Mouse (Mus musculus): Measurements from ENCODE around the gene Gm43064. TPM values are rescaled to one million over a fixed set of nuclear protein-coding genes. Genes with fewer than 3 reads are reported as not detected.
"Not testable (repeated sequence)": the region's sequence is repeated elsewhere in the genome, so short reads cannot be mapped to it uniquely, and the experiment has no call there.

The Gm43064 gene
- 0.21 TPM in 1 of 2 replicates, not detected in the other for total RNA-seq (2021)
- long read RNA-seq, result 0 reads

DNA sequence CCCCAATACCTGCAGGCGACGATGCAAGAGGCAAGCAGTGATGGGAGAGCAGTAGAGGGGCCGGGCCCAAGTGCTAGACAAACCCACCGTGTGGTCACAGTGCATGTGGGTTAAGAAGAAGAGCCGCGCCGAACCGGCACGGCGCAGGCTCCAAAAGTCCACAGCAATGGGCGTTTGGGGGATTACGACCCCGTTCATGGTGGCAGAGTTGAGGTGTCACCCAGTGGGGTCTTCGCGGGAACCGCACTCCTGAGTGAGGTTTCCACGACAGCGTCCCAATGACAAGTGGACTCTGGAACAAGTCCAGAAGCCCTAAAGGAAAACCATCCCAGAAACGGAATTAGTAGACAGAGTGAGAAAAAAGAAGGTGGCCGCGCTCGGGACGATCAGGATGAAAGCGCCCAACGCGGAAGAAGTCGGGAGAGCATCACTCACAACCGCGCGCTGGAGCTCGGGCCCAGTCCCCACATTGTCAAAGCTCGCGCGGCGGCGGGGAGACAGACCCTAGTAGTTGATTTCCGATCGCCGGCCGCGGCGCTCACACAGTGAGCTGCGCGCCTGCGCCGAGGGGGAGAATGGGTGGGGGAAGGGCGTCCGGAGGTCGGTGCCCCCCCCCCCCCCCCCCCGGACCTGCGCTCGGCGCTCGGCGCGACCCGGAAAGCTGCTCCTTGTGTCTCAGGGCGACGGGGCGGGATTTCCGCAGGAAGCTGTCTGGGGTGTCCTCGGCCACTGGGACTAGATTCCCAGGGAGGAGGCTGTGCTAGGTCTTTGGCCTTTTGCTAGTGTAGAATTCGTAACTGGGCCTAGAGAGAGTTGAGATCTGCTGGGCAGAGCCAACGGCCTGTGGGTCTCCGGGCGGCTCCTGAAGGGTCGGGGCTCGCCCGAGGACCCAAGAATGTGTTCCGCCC lies at the start of gene Gm43064, which contains the start of the genes Dclre1b and Ap4b1:
Gene Gm43064 (plus strand): TSS at position 683 of the 908 bp plus-strand sequence.
Gene Dclre1b (minus strand): TSS at position 554 of the 908 bp plus-strand sequence.
Gene Ap4b1 (plus strand): TSS at position 630 of the 908 bp plus-strand sequence.
- DNase-seq, result peak; percentile 92

DNA sequence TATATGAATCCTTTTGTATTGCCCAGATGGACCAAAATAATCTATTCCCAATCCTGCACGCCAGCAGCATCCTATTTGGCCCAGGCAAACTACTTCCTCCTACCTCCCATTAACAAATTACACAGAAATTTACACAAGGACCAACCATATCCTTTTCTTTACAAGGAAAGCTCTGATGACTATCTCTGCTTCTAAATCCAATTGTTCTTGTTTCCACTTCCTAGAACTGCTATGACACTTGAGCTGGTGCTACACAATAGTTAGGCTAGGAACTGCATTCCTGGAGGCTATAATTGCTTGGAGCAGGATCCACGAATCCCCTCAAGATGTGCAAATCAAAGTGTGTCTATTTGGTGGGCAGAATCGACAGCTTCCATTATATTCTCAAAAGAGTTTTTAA lies 42.6 kb upstream of the Gm43064 start:
- DNase-seq, result no peak

DNA sequence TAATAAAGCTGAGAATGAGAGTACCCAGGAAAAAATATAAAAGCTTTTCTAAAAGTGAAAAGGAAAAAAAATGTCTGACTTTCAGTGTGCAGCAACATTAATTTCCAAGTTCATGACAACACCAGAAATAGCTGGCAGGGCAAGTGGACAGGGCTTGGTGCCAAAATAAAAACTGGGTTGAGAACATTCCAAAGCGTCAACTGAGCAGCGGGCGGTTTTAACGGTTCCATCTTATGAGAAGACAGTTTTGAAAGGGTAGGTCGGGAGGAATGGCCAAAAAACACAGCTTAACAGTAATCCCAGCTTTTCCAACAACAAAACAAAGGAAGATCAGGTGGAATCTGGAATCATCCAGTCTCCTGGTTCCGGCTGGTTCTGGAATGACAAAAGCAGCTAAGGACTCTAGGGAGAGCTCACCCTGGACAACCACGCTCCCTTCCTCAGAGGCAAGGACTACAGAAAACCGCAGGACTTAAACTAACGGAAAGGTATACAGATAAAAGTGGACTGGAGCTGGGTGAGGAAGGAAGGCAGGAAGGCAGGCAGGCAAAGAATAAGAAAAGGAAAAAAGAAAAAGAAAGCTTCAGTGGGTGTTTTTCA lies 37.7 kb upstream of the Gm43064 start:
- peak; percentile 76 for DNase-seq

DNA sequence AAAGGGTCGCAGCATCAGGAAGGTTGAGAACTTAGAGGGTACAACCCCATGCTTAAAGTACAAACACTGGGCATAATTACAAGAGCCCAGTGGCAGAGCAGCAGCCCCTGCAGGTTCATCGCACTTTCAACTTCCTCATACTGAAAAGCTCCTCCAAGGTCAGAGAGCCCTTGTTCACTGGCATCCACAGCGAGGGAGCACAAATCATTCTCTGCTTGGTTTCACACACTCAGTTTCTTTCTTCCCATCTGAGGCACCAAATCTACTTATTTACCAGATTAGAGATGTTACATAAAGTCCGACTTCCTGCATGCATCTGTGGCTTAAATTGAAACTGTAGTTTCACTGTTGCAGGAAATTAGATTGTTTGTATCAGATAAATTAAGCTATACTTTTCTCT lies 36.5 kb upstream of the Gm43064 start:
- DNase-seq, result no peak

DNA sequence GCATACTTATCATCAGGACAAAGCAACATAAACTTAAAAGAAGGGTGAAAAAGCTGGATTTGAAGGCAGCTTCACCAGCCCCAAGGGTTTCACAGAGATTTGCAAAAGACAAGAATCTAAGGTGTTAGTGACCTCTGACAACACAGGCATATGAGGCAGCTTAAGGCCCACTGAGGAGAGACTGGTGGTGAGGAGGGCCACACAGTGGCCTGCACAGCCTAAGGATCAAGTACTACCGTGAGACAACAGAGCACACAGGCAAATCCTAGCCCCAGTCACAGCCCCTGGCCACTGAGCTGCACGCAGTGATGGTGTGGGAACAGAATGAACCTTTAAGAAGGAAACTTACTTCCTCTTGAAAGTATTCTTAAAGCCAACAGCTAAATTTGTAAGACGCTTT lies 35.9 kb upstream of the Gm43064 start:
- no peak for DNase-seq

DNA sequence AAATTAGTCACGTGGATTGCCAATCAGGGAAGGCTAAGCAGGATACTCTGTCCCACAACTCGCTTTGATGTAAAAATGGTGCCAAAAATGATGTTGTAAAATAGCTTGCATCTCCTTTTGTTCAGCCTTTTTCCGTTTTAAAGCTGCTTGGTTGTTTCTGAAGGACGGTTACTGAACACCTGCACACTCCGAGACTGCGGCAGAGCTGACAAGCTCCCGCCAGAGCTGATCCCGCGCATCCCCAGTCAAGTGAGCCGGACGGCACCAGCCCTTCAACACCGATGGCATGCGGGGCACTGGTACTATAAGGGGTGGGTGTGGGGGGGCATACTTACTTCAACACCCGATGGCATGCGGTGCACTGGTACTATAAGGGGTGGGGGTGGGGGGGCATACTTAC lies 35.4 kb upstream of the Gm43064 start:
- no peak for DNase-seq

DNA sequence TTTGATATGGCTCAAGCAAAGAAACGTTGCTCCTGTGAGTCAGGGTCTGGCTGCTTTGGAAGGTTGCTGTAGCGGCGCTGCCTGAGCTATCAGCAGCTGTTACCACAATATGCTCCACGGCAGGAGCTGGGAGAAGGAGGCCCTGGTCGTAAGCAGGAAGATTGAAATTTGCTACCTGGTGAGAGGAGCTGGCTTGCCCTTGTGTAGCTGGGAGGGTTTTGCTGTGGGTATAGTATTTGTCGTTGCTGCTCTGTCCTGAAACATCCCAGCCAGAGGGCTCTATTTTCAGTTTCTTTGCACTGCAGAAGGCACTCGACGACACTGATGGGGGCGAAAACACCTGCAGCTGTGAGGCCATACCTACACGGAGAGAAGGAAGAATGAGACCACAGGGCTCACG lies 31.4 kb upstream of the Gm43064 start:
- DNase-seq, result no peak

DNA sequence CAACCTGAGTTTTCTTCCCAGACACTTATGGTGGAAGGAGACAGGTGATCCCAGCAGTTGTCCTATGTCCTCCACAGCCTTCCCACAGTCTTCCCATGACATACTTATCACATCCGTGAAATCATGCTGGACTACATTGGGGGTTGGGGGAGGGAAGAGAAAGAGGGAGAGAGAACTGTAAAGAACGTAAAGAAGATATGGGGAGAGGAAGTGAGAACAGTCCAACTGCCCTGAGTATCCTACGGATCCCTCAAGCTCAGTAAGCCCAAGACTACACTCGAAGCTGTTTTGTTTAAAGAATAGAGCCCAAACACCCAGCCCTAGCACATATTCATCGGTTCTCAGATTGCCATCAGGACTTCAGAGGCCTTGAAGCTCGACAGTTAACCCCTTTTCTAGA lies 30.7 kb upstream of the Gm43064 start:
- DNase-seq, result no peak

DNA sequence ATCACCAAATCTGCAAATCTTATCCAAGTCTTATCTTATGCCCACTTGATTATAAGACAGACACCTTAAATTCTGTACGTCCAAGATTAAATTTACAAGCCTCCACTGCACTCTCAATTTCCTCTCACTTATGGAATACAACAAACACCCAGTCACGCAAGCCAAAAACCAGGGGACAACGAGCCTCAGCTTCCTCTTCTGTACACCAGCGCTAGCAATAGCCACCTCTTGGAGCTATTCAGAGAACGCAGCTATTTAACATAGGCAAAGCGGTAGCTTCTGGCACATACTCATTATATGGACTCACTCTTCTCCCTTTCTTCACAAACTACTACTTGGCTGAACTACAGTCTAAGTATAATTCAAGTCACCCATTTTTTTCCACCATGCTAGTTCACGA lies 30.2 kb upstream of the Gm43064 start:
- DNase-seq, result no peak

DNA sequence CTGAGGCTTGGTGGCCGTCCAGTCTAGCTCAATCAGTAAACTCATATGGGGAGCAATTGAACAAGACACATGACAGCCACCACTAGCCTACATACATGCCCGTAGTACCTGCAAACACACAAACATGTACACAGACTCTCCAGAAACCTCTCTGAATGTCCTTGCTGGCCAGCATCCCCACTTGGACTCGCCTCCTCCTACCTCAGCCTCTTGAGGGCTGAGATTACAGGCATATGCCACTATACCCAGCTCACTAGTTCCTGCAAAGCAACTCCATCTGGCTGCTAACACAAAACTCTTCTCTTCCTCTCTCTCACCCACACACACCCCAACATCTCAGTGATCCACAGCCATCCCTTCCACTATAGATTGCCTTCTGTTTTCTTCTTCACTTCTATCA lies 29.1 kb upstream of the Gm43064 start:
- no peak for DNase-seq

DNA sequence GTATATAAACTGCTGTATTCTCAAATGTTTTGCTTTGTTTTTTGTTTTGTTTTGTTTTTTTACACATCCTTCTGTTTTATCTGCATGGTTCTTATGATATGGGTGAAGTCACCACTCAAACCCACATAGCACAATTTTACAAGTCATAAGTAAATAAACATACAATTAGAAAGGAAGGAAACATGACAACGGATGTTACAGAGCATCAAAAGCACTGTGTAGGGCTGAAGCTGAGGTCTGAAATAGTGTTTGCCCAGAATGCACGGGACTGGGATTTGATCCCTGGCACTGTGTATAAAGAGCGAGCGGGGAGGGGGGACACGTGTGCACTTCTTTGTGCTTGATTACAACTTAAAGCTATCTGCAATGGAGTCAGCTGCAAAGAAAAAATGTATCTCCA lies 28.6 kb upstream of the Gm43064 start:
- no peak for DNase-seq

DNA sequence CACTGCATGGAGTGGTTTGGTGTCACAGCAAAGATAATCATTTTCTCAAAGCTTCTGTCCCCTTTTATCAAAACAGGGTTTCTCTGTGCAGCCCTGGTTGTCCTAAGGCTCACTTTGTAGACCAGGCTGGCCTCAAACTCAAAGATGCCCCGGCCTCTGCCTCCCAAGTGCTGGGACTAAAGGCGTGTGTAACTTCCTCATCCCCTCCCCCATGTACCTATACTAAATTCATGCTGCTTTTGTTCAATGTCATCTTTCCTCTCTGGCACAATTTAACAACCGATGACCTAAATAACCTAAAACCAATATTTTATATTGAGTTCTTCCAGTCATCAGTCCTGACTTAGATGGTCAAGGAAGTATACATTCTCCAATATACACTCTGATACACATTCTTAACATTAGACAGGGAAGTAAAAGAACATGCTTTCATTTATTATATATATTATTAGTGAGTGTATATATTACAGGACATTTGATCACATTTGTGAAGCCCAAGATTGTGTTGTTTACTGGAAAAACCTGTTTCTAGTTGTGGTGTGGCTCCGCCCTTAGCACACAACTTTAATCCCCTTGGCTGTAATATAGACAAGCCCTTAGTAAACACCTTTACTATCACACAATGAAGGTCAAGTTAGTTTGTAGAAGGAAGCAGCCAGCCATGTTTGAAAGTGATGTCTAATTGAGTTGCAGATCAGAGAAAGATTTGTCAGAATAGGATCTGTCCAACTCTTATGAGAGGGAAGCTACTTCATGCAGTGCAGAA lies 26.3 kb upstream of the Gm43064 start:
- no peak for DNase-seq

DNA sequence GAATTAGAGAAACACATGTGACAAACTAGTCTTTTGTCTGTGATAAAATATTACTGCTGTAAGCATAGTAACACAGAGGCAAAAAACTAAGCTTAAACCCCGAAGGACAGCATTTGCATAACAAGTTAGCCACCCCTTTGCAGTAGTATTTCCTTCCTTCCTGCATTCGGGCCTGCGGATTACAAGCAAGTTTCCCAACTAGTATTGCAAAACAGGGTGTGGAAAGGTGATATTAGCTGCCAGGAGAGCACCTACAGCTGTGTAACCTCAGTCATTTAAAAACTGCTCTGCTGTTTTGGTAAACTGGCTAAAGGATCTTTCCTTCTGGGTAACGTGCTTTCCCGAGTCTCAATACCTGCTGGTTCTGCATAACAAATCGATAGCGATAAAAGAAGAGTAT lies 22.1 kb upstream of the Gm43064 start:
- DNase-seq, result no peak

DNA sequence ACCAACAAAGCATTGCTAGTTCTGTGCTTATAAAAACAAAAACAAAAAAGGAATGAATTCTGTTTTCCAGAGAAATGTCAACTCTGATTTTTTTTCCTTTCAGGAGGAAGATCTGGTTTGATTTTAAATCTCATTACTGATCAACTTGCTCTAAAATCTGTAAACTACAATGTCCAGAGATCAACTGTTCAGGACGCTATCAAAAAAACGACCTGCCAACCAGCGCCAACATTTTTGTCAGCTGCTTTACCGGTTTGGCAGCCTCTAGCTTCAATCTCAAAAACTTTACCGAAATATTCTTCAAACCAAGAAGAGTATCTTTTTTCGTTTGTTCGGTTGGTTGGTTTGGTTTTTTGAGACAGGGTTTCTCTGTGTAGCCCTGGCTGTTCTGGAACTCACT lies 20.3 kb upstream of the Gm43064 start:
- no peak for DNase-seq

DNA sequence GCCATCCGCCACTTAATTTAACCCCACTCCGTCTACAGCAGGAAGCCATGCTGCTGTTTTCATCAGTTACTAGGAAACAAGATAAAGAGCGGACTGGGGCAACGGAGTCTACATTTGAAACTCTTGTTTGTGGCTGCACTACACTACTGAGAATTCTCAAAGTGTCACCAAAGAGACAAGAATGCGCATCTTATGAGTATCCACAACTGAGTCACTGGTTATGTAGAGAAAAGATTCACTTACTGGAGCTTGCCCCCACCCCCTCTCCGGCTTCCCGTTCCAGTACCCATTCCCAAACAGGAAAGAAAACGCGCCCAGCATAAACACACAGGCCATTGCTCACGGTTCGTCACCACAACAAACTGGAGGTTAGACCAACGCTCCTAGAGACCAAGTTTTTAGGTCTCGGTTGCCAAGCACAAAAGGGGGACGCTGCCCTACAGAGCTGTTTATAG lies 19.5 kb upstream of the Gm43064 start:
- DNase-seq, result peak; percentile 18

DNA sequence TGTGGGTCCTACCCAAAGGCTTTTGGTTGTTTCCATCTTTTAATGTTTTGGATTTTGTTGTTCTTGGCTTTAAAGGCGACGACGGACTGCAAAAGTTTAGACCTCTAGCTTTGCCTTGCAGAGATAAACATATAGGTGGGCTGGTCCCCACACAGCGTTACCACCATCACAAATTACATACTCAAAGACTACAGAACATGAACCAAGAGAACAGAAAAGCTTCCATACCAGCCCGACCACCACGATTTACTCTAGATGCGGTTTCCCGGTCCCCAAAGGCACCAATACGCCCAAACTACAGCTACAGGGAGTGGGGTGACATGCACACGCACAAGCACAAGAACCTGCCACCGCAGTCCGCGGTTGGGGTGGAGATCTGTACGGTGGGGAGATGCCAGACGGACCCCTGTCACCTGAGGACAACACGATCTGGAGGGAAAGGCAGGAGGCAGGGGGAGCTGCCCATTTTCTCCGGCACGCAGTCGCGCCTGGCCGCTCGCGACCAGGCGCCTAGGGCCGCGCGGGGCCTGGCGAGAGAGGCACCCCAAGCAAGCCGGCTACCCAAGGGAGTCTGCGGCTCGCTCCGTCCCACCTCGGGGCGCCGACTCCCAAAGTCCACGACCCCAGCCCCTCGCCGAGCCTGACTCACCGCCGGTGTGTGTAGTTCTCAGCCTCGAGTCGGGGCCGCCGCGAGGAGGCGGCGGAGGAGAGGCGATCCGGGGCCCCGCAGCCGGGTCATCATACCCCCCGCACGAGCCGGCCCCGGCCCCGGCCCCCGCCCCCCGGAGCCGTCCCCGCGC lies 18.8 kb upstream of the Gm43064 start:
- DNase-seq, result peak; percentile 39

DNA sequence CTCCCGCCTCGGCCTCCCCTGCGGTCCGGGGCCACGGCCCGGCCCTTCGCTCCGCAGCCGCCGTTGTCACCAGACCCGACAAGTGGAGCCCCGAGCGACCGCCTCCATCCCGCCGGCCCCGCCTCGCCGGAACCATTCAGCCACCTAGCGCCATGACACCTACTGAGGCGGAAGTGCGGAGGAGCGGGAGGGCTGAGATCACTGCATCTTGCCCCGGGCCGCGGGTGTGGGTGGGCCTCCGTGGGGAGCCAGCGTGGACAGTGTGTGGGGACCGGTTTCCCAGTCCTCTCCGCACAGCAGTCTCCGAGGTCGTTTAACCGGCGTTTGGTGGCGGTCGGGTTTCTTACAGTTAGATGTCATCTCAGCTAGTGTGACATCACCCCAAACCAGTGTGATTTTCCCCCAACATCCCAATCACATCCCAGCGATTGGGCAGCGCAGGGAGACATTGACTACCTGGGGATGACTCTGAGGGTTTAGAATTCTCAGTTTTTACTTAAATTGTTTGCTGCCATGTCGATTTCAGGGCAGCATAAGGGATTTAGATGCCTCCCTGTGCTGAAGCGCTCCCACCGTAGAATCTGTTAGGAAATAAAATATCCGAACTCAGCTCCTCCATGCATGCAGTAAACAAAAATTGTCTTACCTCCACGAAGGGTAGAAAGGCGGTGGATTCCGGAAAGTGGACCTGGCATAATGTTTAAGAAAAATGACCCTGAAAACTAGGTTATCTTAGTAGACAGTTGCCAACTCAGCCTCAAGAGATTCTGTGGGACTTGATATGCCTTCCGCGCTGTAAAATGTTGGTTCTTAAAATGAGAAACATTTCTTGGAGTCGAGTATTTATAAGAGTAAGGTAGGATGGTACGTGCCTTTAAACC lies 17.9 kb upstream of the Gm43064 start, which contains the start of gene Hipk1:
Gene Hipk1 (minus strand): TSS at position 334 of the 881 bp plus-strand sequence.
- DNase-seq, result peak; percentile 95

DNA sequence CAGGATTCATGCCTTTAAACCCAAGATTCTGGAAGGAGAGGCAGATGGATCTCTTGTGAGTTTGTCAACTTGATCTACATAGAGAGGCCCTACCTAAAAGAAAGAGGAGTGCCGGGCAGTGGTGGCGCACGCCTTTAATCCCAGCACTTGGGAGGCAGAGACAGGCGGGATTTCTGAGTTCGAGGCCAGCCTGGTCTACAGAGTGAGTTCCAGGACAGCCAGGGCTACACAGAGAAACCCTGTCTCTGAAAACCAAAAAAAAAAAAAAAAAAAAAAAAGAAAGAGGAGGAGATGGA lies 17.3 kb upstream of the Gm43064 start:
- not testable (repeated sequence) for DNase-seq

DNA sequence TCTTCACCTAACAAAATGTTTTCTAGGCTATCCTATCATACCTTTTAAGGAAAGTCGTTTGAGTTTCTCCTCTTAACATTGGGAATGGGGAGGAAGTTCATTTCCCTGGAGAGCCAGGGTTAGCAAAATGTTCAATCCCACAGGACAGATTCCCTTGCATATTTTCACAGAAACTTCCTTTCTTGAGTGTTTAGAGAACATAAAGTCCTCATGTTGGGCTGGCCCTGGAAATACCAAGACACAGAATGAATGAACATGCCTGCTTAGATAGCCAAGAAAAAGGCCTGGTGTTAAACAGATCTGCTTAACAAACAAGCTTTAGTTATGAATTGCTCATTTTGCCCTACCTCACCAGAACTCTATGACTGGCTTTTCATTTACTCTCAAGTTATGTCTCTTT lies 16.8 kb upstream of the Gm43064 start:
- DNase-seq, result no peak

DNA sequence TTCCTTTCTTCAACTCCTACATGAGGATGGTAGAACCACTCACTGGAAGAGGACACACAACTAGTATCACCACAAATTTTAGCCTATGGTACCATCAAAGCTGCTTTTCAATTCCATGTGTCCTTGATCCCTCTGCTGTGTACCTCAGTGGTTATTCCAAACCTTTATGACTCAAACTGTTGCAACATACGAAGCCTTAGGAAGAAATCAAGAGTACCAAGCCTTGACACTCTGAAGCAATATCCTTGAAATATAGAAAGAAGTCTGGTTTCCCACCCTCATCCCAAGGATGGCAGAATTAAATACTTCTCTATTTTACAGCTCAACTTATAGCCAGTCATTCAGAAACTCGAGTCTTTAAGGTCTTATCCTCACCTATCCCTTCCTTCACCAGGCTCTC lies 13.0 kb upstream of the Gm43064 start:
- no peak for DNase-seq

DNA sequence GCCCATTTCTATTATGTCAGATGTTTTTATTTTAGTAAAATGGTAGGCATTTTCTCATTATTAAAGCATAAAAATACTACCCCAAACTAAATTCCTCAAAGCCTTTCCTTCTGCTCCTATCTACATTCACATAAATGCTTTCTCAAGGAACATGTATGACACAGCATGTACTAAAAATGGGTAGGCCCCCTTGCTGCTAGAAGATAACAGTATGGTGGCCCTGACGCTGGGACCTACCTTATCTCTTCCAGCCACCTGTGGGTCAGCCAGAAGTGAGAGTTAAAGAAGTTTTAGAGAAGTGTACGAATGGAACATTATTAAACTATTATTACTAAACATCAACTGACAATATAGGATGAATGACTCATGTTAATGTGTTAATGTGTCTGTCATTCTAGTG lies 9.9 kb upstream of the Gm43064 start:
- no peak for DNase-seq

Measured in adrenal gland, postnatal 25 days (tissue).